Comparison of ENCODE assay signal across 8 mouse cellular contexts in the genomic region with DNA sequence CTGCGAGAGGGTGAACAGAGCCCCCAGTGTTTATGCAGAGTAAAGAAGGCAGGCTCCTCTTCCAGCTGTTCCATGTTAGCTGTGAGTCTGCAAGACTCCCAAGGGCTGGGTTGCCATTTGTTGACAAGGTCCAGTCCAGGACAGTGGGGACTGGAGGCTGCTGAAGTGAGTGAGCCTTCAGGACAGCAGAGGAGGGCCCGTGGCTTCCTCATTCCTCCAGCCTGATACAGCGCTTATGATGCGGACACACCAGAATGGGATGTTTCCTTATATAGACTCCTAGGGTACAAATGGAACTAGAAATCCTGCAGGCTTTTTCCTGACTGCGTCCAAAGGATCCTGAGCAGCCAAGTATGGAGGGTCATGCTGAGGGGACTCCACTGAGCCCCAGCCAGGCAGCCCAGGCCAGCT. TPM values are rescaled to one million over a fixed set of nuclear protein-coding genes. Genes with fewer than 3 reads are reported as not detected.
DNase-seq lines count a peak whose midpoint lies in the region; ATAC-seq and TF ChIP-seq lines count a peak whose summit lies in the region.

No protein-coding gene starts in this region.

- peaks cover 61% of the 10 kb centered on the region for H3K79me3 ChIP-seq in C2C12 (ENCODE audit: low read depth)

- WGBS in forebrain, embryonic 13.5 days: 34% methylated on average over 5 of the region's 5 CpGs

- H3K9ac ChIP-seq in forebrain, embryonic 13.5 days: peak overlapping the region; percentile 22; the same call in 1 of the 2 replicates

- peak; percentile 17 for DNase-seq in adrenal gland, postnatal 14 days
- peak; percentile 61 to 65 for DNase-seq in heart, postnatal 14 days
- peak; percentile 9 to 46 for DNase-seq in kidney, postnatal 25 days
- DNase-seq in mesoderm, embryonic 11.5 days (ENCODE audit: low read depth, low spot score): peak; percentile 34
- DNase-seq in testis, postnatal 10 days (ENCODE audit: low spot score): peak; percentile 47
- no peak for DNase-seq in spleen, adult 12 weeks (ENCODE audit: low spot score)

- H3K9me3 ChIP-seq in forebrain, embryonic 13.5 days (replicated peaks): no peaks in the 10 kb centered on the region

- H3K4me2 ChIP-seq in forebrain, embryonic 13.5 days: peak overlapping the region; percentile 98

- TF ChIP-seq CTCF in C2C12 (IDR thresholded peaks at IDR 0.05; ENCODE audit: control insufficient read depth, insufficient read depth, insufficient read length): no peak

- H3K4me3 ChIP-seq in C2C12 (ENCODE audit: insufficient read depth, poor library complexity, severe bottlenecking): peak overlapping the region; percentile 12
- peak overlapping the region; percentile 64 for H3K4me3 ChIP-seq in forebrain, embryonic 13.5 days

- peaks cover 27% of the 10 kb centered on the region for H3K4me1 ChIP-seq in forebrain, embryonic 13.5 days

- peaks cover 35% of the 10 kb centered on the region for H3K36me3 ChIP-seq in C2C12 (ENCODE audit: control insufficient read depth, insufficient read depth)
- H3K36me3 ChIP-seq in forebrain, embryonic 13.5 days (ENCODE audit: poor library complexity, severe bottlenecking): 0 out of 2 replicates have a peak, but pooled peaks cover 3% of the 10 kb centered on the region

- peaks cover 79% of the 10 kb centered on the region for H3K79me2 ChIP-seq in C2C12 (ENCODE audit: control insufficient read depth, insufficient read depth)

- H3K27ac ChIP-seq in forebrain, embryonic 13.5 days: no peak overlapping the region

- ATAC-seq in forebrain, embryonic 13.5 days: no peak

- peak overlapping the region; percentile 28 for H3ac ChIP-seq in C2C12 (ENCODE audit: control insufficient read depth, insufficient read length, low read depth)

- H3K27me3 ChIP-seq in C2C12 (ENCODE audit: control insufficient read depth, insufficient read depth, insufficient read length): no peaks in the 10 kb centered on the region
- peaks cover 11% of the 10 kb centered on the region; the same call in 1 of the 2 replicates for H3K27me3 ChIP-seq in forebrain, embryonic 13.5 days

- intact Hi-C loops in heart, postnatal 14 days (cut with DNase I): loop anchor here (5.0 kb wide), 1 partner anchor 36 kb away; no protein-coding TSS in a partner anchor

TF ChIP-seq in C2C12, 6 proteins besides CTCF, POLR2A, EP300 and RAD21:
- no peak for TF ChIP-seq MYOD1 (IDR thresholded peaks at IDR 0.05; ENCODE audit: control insufficient read depth, insufficient read length, low read depth)
- no peak for TF ChIP-seq MYOG (IDR thresholded peaks at IDR 0.05; ENCODE audit: control insufficient read depth, extremely low read depth, insufficient read length)
- no peak for TF ChIP-seq USF1 (IDR thresholded peaks at IDR 0.05; ENCODE audit: low read depth)
- no peak for TF ChIP-seq FOSL1 (IDR thresholded peaks at IDR 0.05; ENCODE audit: insufficient read depth, low read length, poor library complexity, severe bottlenecking)
- TF ChIP-seq MAX (IDR thresholded peaks at IDR 0.05): no peak
- no peak for TF ChIP-seq CEBPB (IDR thresholded peaks at IDR 0.05; ENCODE audit: low read depth)

RNA-seq across cellular contexts. Expression of gene Samd4, which starts 3.2 kb away (rescaled TPM):
- polyA plus RNA-seq in C2C12 (2012; fragmentation: generic; extraction: Trizol): 9.9 TPM
- total RNA-seq in adrenal gland, postnatal 14 days (2021): 17.9 and 19.7 TPM in 2 replicates
- 5.2 and 5.8 TPM in 2 replicates for polyA plus RNA-seq in forebrain, embryonic 13.5 days (2015; fragmentation: Nextera tagmentation; extraction: Ambion mirVana)
- total RNA-seq in heart, postnatal 14 days (2021): 10 to 100 TPM; 53.4 to 54.8 TPM

RNA-seq across cellular contexts. Expression of gene Cgrrf1, which starts 54.0 kb away (rescaled TPM):
- 28.7 TPM for polyA plus RNA-seq in C2C12 (2012; fragmentation: generic; extraction: Trizol)
- 40.7 and 45.7 TPM in 2 replicates for total RNA-seq in adrenal gland, postnatal 14 days (2021)
- 20.4 and 23.8 TPM in 2 replicates for polyA plus RNA-seq in forebrain, embryonic 13.5 days (2015; fragmentation: Nextera tagmentation; extraction: Ambion mirVana)
- total RNA-seq in heart, postnatal 14 days (2021): 10 to 100 TPM; 38.4 to 38.5 TPM
